Mouse (Mus musculus) MEL (cell line): ENCODE measurements around the gene Csdc2. TPM values are rescaled to one million over a fixed set of nuclear protein-coding genes. Genes with fewer than 3 reads are reported as not detected.
A peak's percentile ranks its signal among the peaks of the same experiment; 100 is the strongest.

Source experiments
- DNase-seq: peaks from one replicate; pipeline ENCODE4 v3.0.0; 2011; ENCODE audit warnings: low read depth, low spot score
- H3K27ac ChIP-seq: 2 replicates; pipeline ENCODE4 v1.5.1; 2012; ENCODE audit warnings: low read depth, mild to moderate bottlenecking, control low read depth, low read length, moderate library complexity; ENCODE audit not compliant: control insufficient read depth
- H3K27me3 ChIP-seq, 2 experiments: fragments of 150-350 bp in 1 of 2; sonication (generic) in 1 of 2; 2 replicates each; pipeline ENCODE4 v1.6.1; 2012; ENCODE audit warnings: low read length in 2 of 2, mild to moderate bottlenecking in 2 of 2, improper control_type of control experiment in 1 of 2, moderate library complexity in 1 of 2; ENCODE audit not compliant: insufficient read depth in 2 of 2, control insufficient read depth in 1 of 2
- H3K36me3 ChIP-seq, 2 experiments: 2 replicates each; pipeline ENCODE4 v1.6.1; 2012 to 2014; ENCODE audit warnings: low read length in 2 of 2, improper control_type of control experiment in 1 of 2, inconsistent platforms in 1 of 2, mild to moderate bottlenecking in 1 of 2; ENCODE audit not compliant: insufficient read depth in 2 of 2, control insufficient read depth in 1 of 2
- H3K4me1 ChIP-seq, 2 experiments: fragments of 150-350 bp in 1 of 2; sonication (generic) in 1 of 2; 2 replicates each; pipeline ENCODE4 v1.6.1; 2012; ENCODE audit warnings: low read length in 2 of 2, improper control_type of control experiment in 1 of 2, mild to moderate bottlenecking in 1 of 2; ENCODE audit not compliant: insufficient read depth in 2 of 2, control insufficient read depth in 1 of 2
- H3K4me3 ChIP-seq, 2 experiments: fragments of 150-350 bp in 1 of 2; sonication (generic) in 1 of 2; 2 replicates each; pipeline ENCODE4 v1.5.1; 2012; ENCODE audit warnings: low read depth in 2 of 2, low read length in 2 of 2, mild to moderate bottlenecking in 2 of 2, moderate library complexity in 2 of 2, control low read depth in 1 of 2, improper control_type of control experiment in 1 of 2; ENCODE audit not compliant: control insufficient read depth in 1 of 2, insufficient read depth in 1 of 2
- H3K79me2 ChIP-seq: 2 replicates; pipeline ENCODE4 v1.6.1; 2012; ENCODE audit warnings: mild to moderate bottlenecking, low read length, moderate library complexity; ENCODE audit not compliant: control insufficient read depth, poor library complexity, insufficient read depth
- H3K9ac ChIP-seq: 2 replicates; pipeline ENCODE4 v1.6.1; 2012; ENCODE audit warnings: low read depth, mild to moderate bottlenecking, control low read depth, low read length, moderate library complexity; ENCODE audit not compliant: control insufficient read depth, poor library complexity, severe bottlenecking
- H3K9me3 ChIP-seq: fragments of 150-350 bp; sonication (generic); replicated peaks from 2 replicates; pipeline ENCODE4 v1.6.1; 2012; ENCODE audit warnings: mild to moderate bottlenecking, low read length, improper control_type of control experiment, moderate library complexity; ENCODE audit not compliant: insufficient read depth
- CHD2 ChIP-seq: IDR thresholded peaks from 2 replicates; pipeline ENCODE4 v1.6.1; 2011; ENCODE audit warnings: low read length, improper control_type of control experiment
- E2F4 ChIP-seq: IDR thresholded peaks from 2 replicates; pipeline ENCODE4 v1.6.1; 2011; ENCODE audit warnings: low read depth, low read length, improper control_type of control experiment, borderline replicate concordance
- ELF1 ChIP-seq: IDR thresholded peaks from 2 replicates; pipeline ENCODE4 v1.6.1; 2014; ENCODE audit warnings: low read depth, mild to moderate bottlenecking, inconsistent platforms, low read length, improper control_type of control experiment, moderate library complexity
- ETS1 ChIP-seq: IDR thresholded peaks from 2 replicates; pipeline ENCODE4 v1.6.1; 2012; ENCODE audit warnings: low read depth, mild to moderate bottlenecking, inconsistent platforms, low read length, improper control_type of control experiment, moderate library complexity
- KAT2A ChIP-seq: conservative IDR thresholded peaks from 2 replicates; pipeline ENCODE4 v1.6.1; 2012; ENCODE audit warnings: low read depth, low read length, improper control_type of control experiment, inconsistent platforms
- MAFK ChIP-seq: IDR thresholded peaks from 2 replicates; pipeline ENCODE4 v1.6.1; 2011; ENCODE audit warnings: low read depth, mild to moderate bottlenecking, low read length, improper control_type of control experiment, borderline replicate concordance
- MAX ChIP-seq: IDR thresholded peaks from 2 replicates; pipeline ENCODE4 v1.6.1; 2011; ENCODE audit warnings: low read length, improper control_type of control experiment
- MAZ ChIP-seq: IDR thresholded peaks from 2 replicates; pipeline ENCODE4 v1.6.1; 2012; ENCODE audit warnings: low read depth, mild to moderate bottlenecking, inconsistent platforms, low read length, improper control_type of control experiment
- MEF2A ChIP-seq: IDR thresholded peaks from 2 replicates; pipeline ENCODE4 v1.6.1; 2014; ENCODE audit warnings: low read depth, mild to moderate bottlenecking, inconsistent platforms, low read length, improper control_type of control experiment; ENCODE audit not compliant: poor library complexity, insufficient replicate concordance, severe bottlenecking; ENCODE audit errors: extremely low read depth
- MYC ChIP-seq: IDR thresholded peaks from 2 replicates; pipeline ENCODE4 v1.6.1; 2011; ENCODE audit warnings: low read depth, mild to moderate bottlenecking, low read length, improper control_type of control experiment, moderate library complexity
- POLR2A ChIP-seq, 2 experiments: IDR thresholded peaks; 2 replicates each; pipeline ENCODE4 v1.6.1; 2011 to 2012; ENCODE audit warnings: low read length in 2 of 2, mild to moderate bottlenecking in 2 of 2, control low read depth in 1 of 2, improper control_type of control experiment in 1 of 2, low read depth in 1 of 2, moderate library complexity in 1 of 2; ENCODE audit not compliant: control insufficient read depth in 1 of 2, insufficient read depth in 1 of 2, poor library complexity in 1 of 2
- POLR2AphosphoS2 ChIP-seq: IDR thresholded peaks from 2 replicates; pipeline ENCODE4 v1.6.1; 2011; ENCODE audit warnings: low read length, improper control_type of control experiment
- RCOR1 ChIP-seq: IDR thresholded peaks from 2 replicates; pipeline ENCODE4 v1.6.1; 2012; ENCODE audit warnings: low read depth, mild to moderate bottlenecking, inconsistent platforms, low read length, improper control_type of control experiment
- SIN3A ChIP-seq: IDR thresholded peaks from 2 replicates; pipeline ENCODE4 v1.6.1; 2012; ENCODE audit warnings: low read length, improper control_type of control experiment, inconsistent platforms
- SMC3 ChIP-seq: IDR thresholded peaks from 2 replicates; pipeline ENCODE4 v1.6.1; 2011; ENCODE audit warnings: low read depth, low read length, improper control_type of control experiment
- TAL1 ChIP-seq: IDR thresholded peaks from 2 replicates; pipeline ENCODE4 v1.6.1; 2012; ENCODE audit warnings: mild to moderate bottlenecking, inconsistent platforms, low read length, moderate library complexity, mixed read lengths
- TCF12 ChIP-seq: IDR thresholded peaks from 2 replicates; pipeline ENCODE4 v1.6.1; 2014; ENCODE audit warnings: low read depth, mild to moderate bottlenecking, inconsistent platforms, low read length, improper control_type of control experiment, moderate library complexity
- UBTF ChIP-seq: IDR thresholded peaks from 2 replicates; pipeline ENCODE4 v1.6.1; 2012; ENCODE audit warnings: low read depth, mild to moderate bottlenecking, inconsistent platforms, low read length, improper control_type of control experiment, moderate library complexity, borderline replicate concordance; ENCODE audit not compliant: insufficient read depth
- USF1 ChIP-seq: IDR thresholded peaks from 2 replicates; pipeline ENCODE4 v1.6.1; 2014; ENCODE audit warnings: low read depth, mild to moderate bottlenecking, inconsistent platforms, low read length, improper control_type of control experiment, moderate library complexity
- USF2 ChIP-seq, 2 experiments: IDR thresholded peaks; 2 replicates each; pipeline ENCODE4 v1.6.1; 2011 to 2012; ENCODE audit warnings: improper control_type of control experiment in 2 of 2, low read length in 2 of 2, borderline replicate concordance in 1 of 2, inconsistent platforms in 1 of 2, low read depth in 1 of 2, mild to moderate bottlenecking in 1 of 2; ENCODE audit not compliant: insufficient read depth in 1 of 2
- ZC3H11A ChIP-seq: IDR thresholded peaks from 2 replicates; pipeline ENCODE4 v1.6.1; 2012; ENCODE audit warnings: low read depth, mild to moderate bottlenecking, inconsistent platforms, low read length, improper control_type of control experiment
- ZKSCAN1 ChIP-seq: IDR thresholded peaks from 2 replicates; pipeline ENCODE4 v1.6.1; 2012; ENCODE audit warnings: low read depth, mild to moderate bottlenecking, inconsistent platforms, low read length, improper control_type of control experiment, moderate library complexity
- ZMIZ1 ChIP-seq: IDR thresholded peaks from 2 replicates; pipeline ENCODE4 v1.6.1; 2012; ENCODE audit warnings: low read depth, mild to moderate bottlenecking, inconsistent platforms, low read length, improper control_type of control experiment, moderate library complexity
- ZNF384 ChIP-seq: IDR thresholded peaks from 2 replicates; pipeline ENCODE4 v1.6.1; 2012; ENCODE audit warnings: low read depth, mild to moderate bottlenecking, inconsistent platforms, low read length, improper control_type of control experiment
- polyA plus RNA-seq, 2 experiments: library from polyadenylated mRNA; stranded (reverse) in 1 of 2; unstranded in 1 of 2; fragments of >175 nt in 1 of 2; fragments of >200 nt in 1 of 2; gene quantifications; 2 replicates each; pipeline versions ENCODE4 v1.2.1 to v1.2.4; 2012; ENCODE audit warnings: low replicate concordance in 2 of 2, low read depth in 1 of 2; ENCODE audit not compliant: insufficient read length in 2 of 2, insufficient read depth in 1 of 2, missing spikeins in 1 of 2
- total RNA-seq: library from RNA; depleted of rRNA; stranded (reverse); fragments of 300-350 nt; gene quantifications from 2 replicates; pipeline ENCODE4 v1.2.3, GENCODE M21; 2012

Gene Csdc2
- total and polyA plus RNA-seq, 3 experiments = not detected

GRCm38 (mm10) chr15:81914668-81915067, 21.9 kb upstream of the Csdc2 start:
- peak; percentile 46 for DNase-seq
- Histone ChIP-seq H3K4me3 (no peak overlapping the region), H3K9ac (no peak overlapping the region), H3K27ac (no peak overlapping the region), H3K4me1 (0 out of 4 replicates have a peak, but pooled peaks cover 0 to 2% of the 10 kb centered on the region in 2 experiments), H3K9me3 (no peaks in the 10 kb centered on the region), H3K36me3 (peaks cover 8 to 12% of the 10 kb centered on the region in 2 experiments), H3K79me2 (no peaks in the 10 kb centered on the region), H3K27me3 (no peaks in the 10 kb centered on the region)
- TF ChIP-seq ZC3H11A (no peak), MYC (no peak), KAT2A (no peak), TAL1 (peak; percentile 35), ZMIZ1 (peak; percentile 33; the same call in 1 of the 2 replicates), ETS1 (no peak), MAX (no peak), CHD2 (no peak)

- no peak for DNase-seq
- Histone ChIP-seq H3K9me3 (no peaks in the 10 kb centered on the region), H3K27ac (no peak overlapping the region), H3K4me1 (0 out of 4 replicates have a peak, but pooled peaks cover 0 to 2% of the 10 kb centered on the region in 2 experiments), H3K9ac (no peak overlapping the region), H3K27me3 (no peaks in the 10 kb centered on the region), H3K79me2 (no peaks in the 10 kb centered on the region), H3K4me3 (no peak overlapping the region), H3K36me3 (peaks cover 8 to 12% of the 10 kb centered on the region in 2 experiments)
- TF ChIP-seq MAZ (no peak), POLR2A (IDR thresholded peaks at IDR 0.05; ENCODE audit: control insufficient read depth in 1 of 2, insufficient read depth in 1 of 2, low read depth in 1 of 2, low read length in 2 of 2, poor library complexity in 1 of 2) (peak in 1 of 2 experiments; percentile 54; a peak in 2 of 4 replicates)
Measured at GRCm38 (mm10) chr15:81915663-81916062, 20.9 kb upstream of the Csdc2 start.

- TF ChIP-seq USF2 (IDR thresholded peaks at IDR 0.05; ENCODE audit: borderline replicate concordance in 1 of 2, insufficient read depth in 1 of 2, low read depth in 1 of 2, low read length in 2 of 2) (no peak), MAFK (no peak), CHD2 (no peak), TCF12 (no peak), ETS1 (no peak), ZMIZ1 (no peak), MAZ (no peak), RCOR1 (no peak), ZKSCAN1 (no peak), E2F4 (no peak), USF1 (no peak), ZC3H11A (no peak), SIN3A (no peak), UBTF (no peak), SMC3 (no peak), TAL1 (no peak), POLR2AphosphoS2 (no peak), MEF2A (no peak), ELF1 (no peak), ZNF384 (no peak)
- DNase-seq = no peak
- 0 out of 4 replicates have a peak, but pooled peaks cover 0 to 2% of the 10 kb centered on the region in 2 experiments for H3K4me1 ChIP-seq
Measured at GRCm38 (mm10) chr15:81917201-81917600, 19.4 kb upstream of the Csdc2 start.

More at GRCm38 (mm10) chr15:81917201-81917600, 19.4 kb upstream of the Csdc2 start:
- Histone ChIP-seq H3K79me2 (peaks cover 3% of the 10 kb centered on the region), H3K27ac (no peak overlapping the region), H3K27me3 (no peaks in the 10 kb centered on the region), H3K36me3 (peaks cover 8 to 12% of the 10 kb centered on the region in 2 experiments), H3K9me3 (no peaks in the 10 kb centered on the region), H3K9ac (no peak overlapping the region), H3K4me3 (no peak overlapping the region)
